Mouse (Mus musculus): ENCODE data around the gene Gm960. TPM values are rescaled to one million over a fixed set of nuclear protein-coding genes. Genes with fewer than 3 reads are reported as not detected.

Gm960 gene
- total RNA-seq, 2 experiments from 2014 or later, result 3.7 to 4.5 TPM

- intact Hi-C loops (cut with DNase I), result loop anchor here (5.0 kb wide), 2 partner anchors 96 to 116 kb away; no protein-coding TSS in a partner anchor
- no peak for DNase-seq
Observed at GRCm38 (mm10) chr19:4625829-4626535, 72.5 kb downstream of the Gm960 start.

- intact Hi-C loops (cut with DNase I), result loop anchor here (5.0 kb wide), 2 partner anchors 97 to 117 kb away; no protein-coding TSS in a partner anchor
- DNase-seq, result peak; percentile 92
Observed at GRCm38 (mm10) chr19:4625179-4625828, 73.2 kb downstream of the Gm960 start, which contains the start of gene Rce1. Rce1 (minus strand) TSS chr19:4625641.

GRCm38 (mm10) chr19:4624406-4625178, 73.9 kb downstream of the Gm960 start:
- intact Hi-C loops (cut with DNase I), result loop anchor here (5.0 kb wide), 2 partner anchors 98 to 118 kb away; no protein-coding TSS in a partner anchor

GRCm38 (mm10) chr19:4624006-4624405, 74.5 kb downstream of the Gm960 start:
- DNase-seq, result no peak
- intact Hi-C loops (cut with DNase I), result no loop called here

More at GRCm38 (mm10) chr19:4624406-4625178, 73.9 kb downstream of the Gm960 start:
- DNase-seq, result no peak

GRCm38 (mm10) chr19:4623419-4623818, 75.0 kb downstream of the Gm960 start:
- intact Hi-C loops (cut with DNase I), result no loop called here
- DNase-seq, result no peak

- intact Hi-C loops (cut with DNase I), result no loop called here
- no peak for DNase-seq
Observed at GRCm38 (mm10) chr19:4622780-4623179, 75.7 kb downstream of the Gm960 start.

- DNase-seq, result no peak
- intact Hi-C loops (cut with DNase I), result no loop called here
Observed at GRCm38 (mm10) chr19:4620721-4621120, 77.7 kb downstream of the Gm960 start.

GRCm38 (mm10) chr19:4619461-4619860, 79.0 kb downstream of the Gm960 start:
- intact Hi-C loops (cut with DNase I), result loop anchor here (5.0 kb wide), 1 partner anchor 122 kb away; the partner anchor contains the start of gene 2010003K11Rik
- peak; percentile 9 for DNase-seq

GRCm38 (mm10) chr19:4618183-4618582, 80.3 kb downstream of the Gm960 start:
- intact Hi-C loops (cut with DNase I), result loop anchor here (5.0 kb wide), 1 partner anchor 121 kb away; the partner anchor contains the start of gene 2010003K11Rik
- peak; percentile 61 for DNase-seq

- peak; percentile 42 for DNase-seq
- intact Hi-C loops (cut with DNase I), result loop anchor here (5.0 kb wide), 1 partner anchor 119 kb away; the partner anchor contains the start of gene 2010003K11Rik
Observed at GRCm38 (mm10) chr19:4616546-4616945, 81.9 kb downstream of the Gm960 start.

- intact Hi-C loops (cut with DNase I), result loop anchor here (5.0 kb wide), 1 partner anchor 118 kb away; the partner anchor contains the start of gene 2010003K11Rik
- DNase-seq, result peak; percentile 93
Observed at GRCm38 (mm10) chr19:4615151-4616093, 83.0 kb downstream of the Gm960 start, which contains the start of gene Lrfn4. Lrfn4 (minus strand) TSS chr19:4615667.

- intact Hi-C loops (cut with DNase I), result loop anchor here (5.0 kb wide), 1 partner anchor 117 kb away; the partner anchor contains the start of gene 2010003K11Rik
- peak; percentile 45 for DNase-seq
Observed at GRCm38 (mm10) chr19:4614305-4615150, 83.9 kb downstream of the Gm960 start.

GRCm38 (mm10) chr19:4613464-4614304, 84.8 kb downstream of the Gm960 start:
- intact Hi-C loops (cut with DNase I), result no loop called here
- peak; percentile 10 for DNase-seq

GRCm38 (mm10) chr19:4612181-4612961, 86.1 kb downstream of the Gm960 start:
- intact Hi-C loops (cut with DNase I), result no loop called here
- peak; percentile 5 for DNase-seq

GRCm38 (mm10) chr19:4610109-4610508, 88.4 kb downstream of the Gm960 start:
- peak; percentile 15 for DNase-seq
- intact Hi-C loops (cut with DNase I), result no loop called here

GRCm38 (mm10) chr19:4608511-4608910, 90.0 kb downstream of the Gm960 start:
- DNase-seq, result no peak
- intact Hi-C loops (cut with DNase I), result no loop called here

- DNase-seq, result no peak
- intact Hi-C loops (cut with DNase I), result no loop called here
Observed at GRCm38 (mm10) chr19:4607406-4607805, 91.1 kb downstream of the Gm960 start.
